Mouse (Mus musculus) lung, postnatal 0 days (tissue): ENCODE measurements around the gene Zfp810. TPM values are rescaled to one million over a fixed set of nuclear protein-coding genes. Genes with fewer than 3 reads are reported as not detected.
A peak's percentile ranks its signal among the peaks of the same experiment; 100 is the strongest.
"Not testable (repeated sequence)": the region's sequence is repeated elsewhere in the genome, so short reads cannot be mapped to it uniquely, and the experiment has no call there.

Experiments
- ATAC-seq: fragments of 200-750 bp; cut with Nextera tagmentation; 2 replicates; pipeline ENCODE4 v1.8.0; 2017; ENCODE audit warnings: moderate library complexity
- DNase-seq: peaks from one replicate; pipeline ENCODE4 v3.0.0-alpha.2; 2016; ENCODE audit warnings: low spot score
- H3K27ac ChIP-seq: fragments of 300-500 bp; sonication (generic); 2 replicates; pipeline ENCODE4 v1.5.1; 2014; ENCODE audit warnings: antibody characterized with exemption, mild to moderate bottlenecking, low read length, mixed read lengths
- H3K27me3 ChIP-seq: fragments of 300-500 bp; sonication (generic); replicated peaks from 2 replicates; pipeline ENCODE4 v1.6.1; 2014; ENCODE audit warnings: low read length, mixed read lengths; ENCODE audit not compliant: insufficient read depth
- H3K36me3 ChIP-seq: fragments of 300-500 bp; sonication (generic); 2 replicates; pipeline ENCODE4 v1.6.1; 2014; ENCODE audit warnings: low read length, mixed read lengths; ENCODE audit not compliant: insufficient read depth
- H3K4me1 ChIP-seq: fragments of 300-500 bp; sonication (generic); 2 replicates; pipeline ENCODE4 v1.6.1; 2014; ENCODE audit warnings: antibody characterized with exemption, low read depth, low read length, mixed read lengths; ENCODE audit not compliant: insufficient read depth
- H3K4me2 ChIP-seq: fragments of 300-500 bp; sonication (generic); replicated peaks from 2 replicates; pipeline ENCODE4 v1.6.1; 2014; ENCODE audit warnings: low read depth, mild to moderate bottlenecking, low read length, moderate library complexity, mixed read lengths
- H3K4me3 ChIP-seq: fragments of 300-500 bp; sonication (generic); 2 replicates; pipeline ENCODE4 v1.5.1; 2014; ENCODE audit warnings: low read depth, low read length
- H3K9ac ChIP-seq: fragments of 300-500 bp; sonication (generic); replicated peaks from 2 replicates; pipeline ENCODE4 v1.6.1; 2014; ENCODE audit warnings: low read depth, mild to moderate bottlenecking
- H3K9me3 ChIP-seq: fragments of 300-500 bp; sonication (generic); 2 replicates; pipeline ENCODE4 v1.6.1; 2016; ENCODE audit warnings: low read length, mixed read lengths
- CTCF ChIP-seq: IDR thresholded peaks from 2 replicates; pipeline ENCODE4 v1.5.1; 2016; ENCODE audit warnings: antibody characterized with exemption, mild to moderate bottlenecking
- EP300 ChIP-seq: IDR thresholded peaks from 2 replicates; pipeline ENCODE4 v1.6.1; 2016; ENCODE audit warnings: antibody characterized with exemption, mild to moderate bottlenecking, control low read depth
- WGBS: fragments of 180-500 bp; shearing (Covaris S2); extraction: QIAGEN DNeasy Blood & Tissue Kit; methylation state at CpG from one replicate; pipeline ENCODE4 v1.1.7; 2014; 5-methylcytosine and 5-hydroxymethylcytosine counted together
- polyA plus RNA-seq: library from polyadenylated mRNA; unstranded; fragments of >200 nt; fragmentation: Nextera tagmentation; extraction: Ambion mirVana; gene quantifications from 2 replicates; pipeline ENCODE4 v1.2.1, GENCODE M21; 2015

The Zfp810 gene
- polyA plus RNA-seq, 1 experiment from 2014 or later: 15.3 TPM

DNA sequence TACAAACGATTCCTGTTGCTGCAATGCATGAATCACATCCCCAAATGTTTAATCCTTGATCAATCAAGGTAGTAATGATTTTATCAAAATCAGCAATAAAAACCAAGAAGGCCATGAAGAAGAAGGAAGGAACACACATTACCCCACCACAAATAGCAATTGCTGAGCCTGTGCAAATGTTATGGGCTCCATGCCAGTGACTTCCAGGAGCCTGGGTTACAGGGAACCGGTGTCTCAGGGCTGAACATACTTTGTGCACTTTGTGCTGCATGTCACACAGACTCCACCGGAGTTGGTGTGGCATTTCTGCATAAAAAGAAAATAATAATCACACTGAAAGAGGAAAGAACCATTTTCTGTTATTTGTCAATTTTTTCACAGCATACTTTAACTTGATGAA, 6.6 kb upstream of the Zfp810 start:
- H3K27me3 ChIP-seq: no peaks in the 10 kb centered on the region
- no peak overlapping the region for H3K27ac ChIP-seq
- no peak overlapping the region for H3K9ac ChIP-seq
- no peak overlapping the region for H3K4me2 ChIP-seq
- DNase-seq (no peak), ATAC-seq (no peak)
- no peaks in the 10 kb centered on the region for H3K4me1 ChIP-seq
- H3K36me3 ChIP-seq: no peaks in the 10 kb centered on the region
- WGBS: 60% methylated on average over 3 of the region's 3 CpGs
- no peak for TF ChIP-seq EP300
- TF ChIP-seq CTCF: no peak
- H3K9me3 ChIP-seq: no peaks in the 10 kb centered on the region
- no peak overlapping the region for H3K4me3 ChIP-seq

DNA sequence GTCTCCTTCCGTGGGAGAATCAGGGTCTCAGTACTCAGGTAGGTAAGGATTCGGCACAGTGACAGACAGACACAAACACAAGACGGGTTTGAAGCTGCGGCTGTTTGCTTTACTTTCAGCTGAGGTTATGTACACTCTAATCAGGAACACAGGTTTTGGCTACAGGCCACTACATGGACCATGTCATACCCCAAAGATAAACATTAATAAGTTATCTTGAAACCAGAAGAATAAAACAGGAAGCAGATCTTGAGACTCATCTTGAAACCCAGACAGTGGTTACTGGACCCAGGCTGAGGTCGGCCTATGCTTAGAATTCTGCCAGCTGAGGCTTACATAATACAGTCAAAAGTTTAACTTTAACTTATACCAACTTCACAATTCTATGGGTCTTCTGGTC, 5.8 kb upstream of the Zfp810 start:
- no peaks in the 10 kb centered on the region for H3K4me1 ChIP-seq
- no peaks in the 10 kb centered on the region for H3K27me3 ChIP-seq
- no peak overlapping the region for H3K4me3 ChIP-seq
- WGBS: 49% methylated on average over 5 of the region's 5 CpGs
- TF ChIP-seq EP300 (0 out of 2 replicates have a peak, but pooled peaks have one; percentile 33), CTCF (no peak)
- H3K9ac ChIP-seq: no peak overlapping the region
- DNase-seq: peak; percentile 48
- no peak overlapping the region for H3K27ac ChIP-seq
- no peaks in the 10 kb centered on the region for H3K9me3 ChIP-seq
- H3K4me2 ChIP-seq: no peak overlapping the region
- ATAC-seq: peak; percentile 62
- H3K36me3 ChIP-seq: no peaks in the 10 kb centered on the region

- no peak for ATAC-seq
- no peak for TF ChIP-seq EP300
- TF ChIP-seq CTCF: no peak
- Histone ChIP-seq H3K9ac (no peak overlapping the region), H3K27me3 (no peaks in the 10 kb centered on the region), H3K4me2 (no peak overlapping the region), H3K27ac (no peak overlapping the region), H3K4me3 (no peak overlapping the region), H3K36me3 (no peaks in the 10 kb centered on the region), H3K4me1 (no peaks in the 10 kb centered on the region), H3K9me3 (no peaks in the 10 kb centered on the region)
- peak; percentile 16 for DNase-seq
- 88% methylated on average over 5 of the region's 5 CpGs for WGBS
Observed at GRCm38 (mm10) chr9:22309651-22310050, 2.2 kb upstream of the Zfp810 start.

DNA sequence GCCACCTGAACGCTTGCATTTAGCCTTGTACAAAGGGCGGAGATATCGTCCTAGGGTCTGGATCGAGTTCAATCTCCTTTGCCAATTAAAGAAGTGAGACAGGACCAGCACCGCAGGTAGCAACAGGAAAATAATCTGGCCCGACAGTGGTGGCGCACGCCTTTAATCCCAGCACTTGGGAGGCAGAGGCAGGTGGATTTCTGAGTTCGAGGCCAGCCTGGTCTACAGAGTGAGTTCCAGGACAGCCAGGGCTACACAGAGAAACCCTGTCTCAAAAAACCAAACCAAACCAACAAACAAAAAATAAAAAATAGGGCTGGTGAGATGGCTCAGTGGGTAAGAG, 443 bp upstream of the Zfp810 start:
- peak overlapping the region; percentile 94; the same call in 1 of the 2 replicates for H3K9ac ChIP-seq
- H3K4me3 ChIP-seq: peak overlapping the region; percentile 92
- WGBS: 9% methylated on average over 9 of the region's 9 CpGs
- not testable (repeated sequence) for ATAC-seq, H3K27me3 ChIP-seq, DNase-seq, H3K9me3 ChIP-seq, H3K4me1 ChIP-seq, H3K36me3 ChIP-seq
- TF ChIP-seq CTCF: peak; percentile 16
- peak overlapping the region; percentile 89 for H3K4me2 ChIP-seq
- 0 out of 2 replicates have a peak overlapping the region, but pooled peaks have one; percentile 82 for H3K27ac ChIP-seq

- TF ChIP-seq EP300 (no peak), CTCF (no peak)
- WGBS: 13% methylated on average over 6 of the region's 6 CpGs
- Histone ChIP-seq H3K4me3 (peak overlapping the region; percentile 92), H3K27ac (peak overlapping the region; percentile 82), H3K4me2 (peak overlapping the region; percentile 89), H3K36me3 (peaks cover 5% of the 10 kb centered on the region; the same call in 1 of the 2 replicates), H3K9me3 (no peaks in the 10 kb centered on the region), H3K9ac (peak overlapping the region; percentile 94), H3K27me3 (no peaks in the 10 kb centered on the region), H3K4me1 (no peaks in the 10 kb centered on the region)
- ATAC-seq: no peak
- peak; percentile 18 for DNase-seq
Observed at GRCm38 (mm10) chr9:22306726-22307125, 722 bp downstream of the Zfp810 start.

DNA sequence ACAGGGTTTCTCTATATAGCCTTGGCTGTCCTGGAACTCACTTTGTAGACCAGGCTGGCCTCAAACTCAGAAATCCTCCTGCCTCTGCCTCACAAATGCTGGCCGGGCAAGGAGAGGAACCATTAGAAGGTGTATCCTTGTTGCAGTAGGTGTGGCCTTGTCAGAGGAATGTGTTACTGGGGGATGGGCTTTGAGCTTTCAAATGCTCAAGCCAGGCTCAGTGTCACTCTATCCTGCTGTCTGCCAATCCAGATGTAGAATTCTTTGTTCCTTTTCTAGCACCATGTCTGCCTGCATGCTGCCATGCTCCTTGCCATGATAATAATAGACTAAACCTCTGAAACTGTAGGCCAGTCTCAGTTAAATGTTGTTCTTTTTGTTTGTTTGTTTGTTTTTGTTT, 5.2 kb downstream of the Zfp810 start:
- ATAC-seq (no peak), DNase-seq (no peak)
- H3K4me2 ChIP-seq: no peak overlapping the region
- no peaks in the 10 kb centered on the region for H3K9me3 ChIP-seq
- no peak overlapping the region for H3K4me3 ChIP-seq
- H3K36me3 ChIP-seq: peaks cover 14% of the 10 kb centered on the region; the same call in 1 of the 2 replicates
- H3K27ac ChIP-seq: no peak overlapping the region
- TF ChIP-seq EP300: no peak
- TF ChIP-seq CTCF: no peak
- H3K27me3 ChIP-seq: no peaks in the 10 kb centered on the region
- no peaks in the 10 kb centered on the region for H3K4me1 ChIP-seq
- H3K9ac ChIP-seq: no peak overlapping the region
- WGBS: 90% methylated on average over 1 of the region's 1 CpGs

- H3K27me3 ChIP-seq: no peaks in the 10 kb centered on the region
- H3K27ac ChIP-seq: no peak overlapping the region
- H3K4me3 ChIP-seq: no peak overlapping the region
- H3K4me2 ChIP-seq: no peak overlapping the region
- 94% methylated on average over 4 of the region's 4 CpGs for WGBS
- H3K9ac ChIP-seq: no peak overlapping the region
- ATAC-seq (no peak), DNase-seq (no peak)
- peaks cover 51% of the 10 kb centered on the region for H3K9me3 ChIP-seq
- TF ChIP-seq CTCF (no peak), EP300 (no peak)
- H3K36me3 ChIP-seq: peaks cover 57% of the 10 kb centered on the region
- H3K4me1 ChIP-seq: no peaks in the 10 kb centered on the region
Observed at GRCm38 (mm10) chr9:22278733-22279132, 28.7 kb downstream of the Zfp810 start.
